Mouse (Mus musculus): ENCODE data around the gene D430019H16Rik.

DNA sequence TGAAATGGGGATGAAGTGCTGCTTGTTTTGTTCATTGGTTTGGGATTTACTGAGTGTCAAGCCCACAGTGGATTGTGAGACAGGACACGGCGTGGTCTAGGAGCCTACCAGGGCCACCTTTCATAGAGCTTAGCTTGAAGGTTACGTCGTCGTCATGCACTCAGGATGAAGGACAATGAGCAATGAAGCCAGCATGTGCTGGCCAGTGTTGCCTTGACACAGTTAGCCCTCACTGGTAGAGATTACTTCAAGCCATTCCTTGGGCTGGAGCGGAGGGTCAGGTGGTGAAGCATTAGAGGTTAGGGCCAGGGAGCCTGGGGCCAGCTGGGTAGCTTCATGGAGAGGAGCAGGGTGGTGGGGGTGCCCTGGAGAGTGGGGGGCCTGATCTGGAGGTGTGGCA lies 5.1 kb downstream of the D430019H16Rik start:
- TF ChIP-seq ZC3H11A (IDR thresholded peaks at IDR 0.05; ENCODE audit: borderline replicate concordance, low read depth, low read length) (no peak), HCFC1 (IDR thresholded peaks at IDR 0.05; ENCODE audit: borderline replicate concordance, insufficient read depth, low read length) (no peak), CHD2 (IDR thresholded peaks at IDR 0.05; ENCODE audit: low read depth, low read length) (no peak)
